Mouse (Mus musculus): ENCODE results near the gene Runx1. TPM values are rescaled to one million over a fixed set of nuclear protein-coding genes. Genes with fewer than 3 reads are reported as not detected.

Gene Runx1
- total RNA-seq, 2 experiments from 2014 or later = 0.95 to 1.4 TPM

DNA sequence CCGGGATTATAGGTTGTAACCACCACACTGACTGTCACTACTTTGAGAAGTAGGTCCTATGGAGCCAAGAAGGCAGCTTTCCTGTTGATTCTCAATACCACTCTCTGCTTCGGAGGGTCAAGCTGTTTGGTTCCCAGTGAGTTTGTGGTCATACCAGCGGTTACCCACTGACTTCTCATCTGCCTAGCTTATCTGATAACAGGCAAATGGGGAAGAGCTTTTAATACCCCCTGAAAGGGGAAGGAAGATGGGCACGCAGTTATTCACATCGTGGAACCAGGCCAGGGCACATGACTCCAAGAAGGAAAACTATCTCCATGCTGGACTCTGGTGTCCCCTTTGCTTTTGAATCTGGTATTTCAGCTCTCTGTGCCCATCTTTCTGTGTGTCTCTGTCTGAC lies 25.1 kb downstream of the Runx1 start:
- TF ChIP-seq CTCF (conservative IDR thresholded peaks at IDR 0.05) = no peak
- Histone ChIP-seq H3K27ac (no peak overlapping the region), H3K4me3 (no peak overlapping the region)
- no peak for DNase-seq (ENCODE audit: low spot score in 2 of 2)

DNA sequence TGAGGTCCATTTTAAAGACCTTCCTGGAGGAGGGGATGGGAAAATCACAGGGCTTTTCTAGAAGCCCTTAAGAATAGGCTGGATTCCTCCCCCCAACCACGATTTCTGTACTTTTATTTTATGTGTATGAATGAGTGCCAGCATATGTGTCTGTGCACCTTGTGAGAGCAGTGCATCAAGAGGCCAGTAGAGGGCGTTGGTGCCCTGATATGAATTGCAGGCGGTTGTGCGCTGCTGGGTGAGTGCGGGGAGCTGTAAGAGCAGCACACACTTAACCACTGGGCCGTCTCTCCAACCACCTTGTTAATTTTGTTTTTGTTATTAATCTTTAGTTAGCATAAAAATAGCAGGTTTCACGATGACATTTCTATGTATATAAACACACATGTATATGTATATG lies 26.0 kb downstream of the Runx1 start:
- TF ChIP-seq CTCF (conservative IDR thresholded peaks at IDR 0.05) = peak; percentile 31
- DNase-seq (ENCODE audit: low spot score in 2 of 2) = no peak
- Histone ChIP-seq H3K27ac (no peak overlapping the region), H3K4me3 (no peak overlapping the region)

DNA sequence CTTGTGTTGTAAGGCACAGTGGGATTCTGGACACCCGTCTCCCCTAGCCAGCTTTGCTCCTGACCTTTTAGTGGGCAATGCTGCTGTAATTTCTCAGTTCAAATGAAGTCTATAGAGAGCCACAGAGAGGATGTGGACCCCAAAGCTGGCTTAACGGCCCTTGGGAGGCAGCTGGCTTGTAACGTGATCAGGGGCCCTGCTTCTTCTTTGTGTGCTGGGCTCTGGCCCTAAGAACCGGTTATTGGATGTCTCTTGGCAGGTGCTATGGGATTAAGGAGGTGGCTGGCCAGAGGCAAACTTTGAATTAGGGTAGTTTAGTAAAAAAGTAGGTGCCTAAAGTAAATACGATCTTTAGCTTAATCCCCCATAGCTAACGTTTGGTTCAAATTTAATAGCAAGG lies 31.8 kb downstream of the Runx1 start:
- TF ChIP-seq CTCF (conservative IDR thresholded peaks at IDR 0.05) = no peak
- no peak for DNase-seq (ENCODE audit: low spot score in 2 of 2)
- Histone ChIP-seq H3K4me3 (no peak overlapping the region), H3K27ac (no peak overlapping the region)

DNA sequence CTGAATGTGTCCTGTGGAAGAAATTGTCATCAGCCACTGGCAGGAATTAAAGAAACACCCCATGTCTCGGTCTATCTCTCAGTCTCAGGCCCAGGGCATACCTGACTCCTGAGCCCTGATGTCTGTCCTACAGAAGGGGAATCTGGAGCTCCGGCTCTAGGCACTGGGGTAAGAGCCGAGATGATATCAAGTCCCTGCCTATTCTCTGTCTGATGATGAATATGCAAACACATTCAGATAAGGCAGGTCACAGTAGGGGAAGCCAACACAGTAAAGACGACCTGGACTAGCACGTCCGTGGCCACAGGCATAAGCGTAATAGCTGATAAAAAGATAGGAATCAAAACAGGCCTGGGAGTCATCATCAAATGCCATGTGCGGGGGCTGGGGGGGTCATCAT lies 32.2 kb downstream of the Runx1 start:
- TF ChIP-seq CTCF (conservative IDR thresholded peaks at IDR 0.05) = no peak
- no peak overlapping the region for H3K27ac ChIP-seq
- no peak for DNase-seq (ENCODE audit: low spot score in 2 of 2)
- H3K4me3 ChIP-seq = no peak overlapping the region

DNA sequence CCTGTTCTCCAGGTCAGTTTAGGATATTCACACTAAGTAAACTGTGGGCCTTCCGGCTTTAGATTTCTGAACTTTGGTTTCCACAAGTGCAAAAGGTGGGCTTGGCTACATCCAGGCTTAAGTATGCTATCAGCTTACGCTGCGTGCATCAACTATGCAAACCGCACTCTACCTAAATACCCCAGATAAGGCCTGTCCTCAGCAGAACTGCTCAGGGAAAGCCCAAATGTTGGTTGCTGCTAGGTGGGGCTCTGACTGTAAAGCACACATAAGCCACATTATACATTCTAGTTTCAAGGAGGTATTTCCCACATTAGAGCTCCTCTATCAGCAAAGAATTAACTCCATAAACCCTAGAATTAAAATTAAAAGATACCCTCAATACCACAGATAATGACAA lies 33.0 kb downstream of the Runx1 start:
- TF ChIP-seq CTCF (conservative IDR thresholded peaks at IDR 0.05) = no peak
- DNase-seq (ENCODE audit: low spot score in 2 of 2) = no peak
- Histone ChIP-seq H3K27ac (no peak overlapping the region), H3K4me3 (no peak overlapping the region)

DNA sequence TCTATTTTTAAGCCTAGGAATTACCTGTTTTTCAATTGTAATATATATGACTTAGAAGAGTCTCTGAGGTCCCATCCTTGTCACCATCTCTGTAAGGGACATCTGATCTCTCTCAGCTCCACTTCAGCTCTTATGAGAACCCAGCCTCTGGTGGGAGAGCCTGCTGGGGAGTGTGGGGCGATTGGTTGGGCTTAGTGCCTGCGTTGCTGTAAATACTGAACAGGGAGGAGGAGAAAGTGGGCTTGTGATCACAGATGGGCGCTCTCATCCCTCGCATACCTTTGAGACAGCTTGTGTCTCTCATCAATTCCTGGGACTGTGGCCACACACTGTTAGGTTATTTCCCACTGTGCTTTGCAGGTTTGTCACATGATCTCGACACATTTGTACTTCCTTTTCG lies 35.3 kb downstream of the Runx1 start:
- no peak overlapping the region for H3K4me3 ChIP-seq
- TF ChIP-seq CTCF (conservative IDR thresholded peaks at IDR 0.05) = no peak
- no peak overlapping the region for H3K27ac ChIP-seq

DNA sequence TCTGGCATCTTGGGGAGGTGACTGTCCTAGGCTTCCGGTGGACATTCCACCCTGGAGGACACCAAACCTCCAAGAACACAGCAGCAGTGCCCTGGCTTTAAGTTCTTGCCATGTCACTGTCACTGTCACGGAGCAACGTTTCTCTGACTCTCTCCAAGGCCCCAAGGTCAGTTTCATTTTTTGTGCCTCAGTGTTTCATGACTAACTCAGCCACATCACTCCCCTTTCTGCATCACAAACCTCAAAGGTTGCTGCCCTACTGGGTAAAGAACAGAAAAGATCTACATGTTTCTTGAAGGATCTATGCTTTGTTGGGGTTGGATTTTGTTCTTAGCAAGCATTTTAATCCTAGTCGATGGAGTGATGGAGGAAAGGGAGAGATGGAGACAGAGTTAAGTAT lies 36.1 kb downstream of the Runx1 start:
- Histone ChIP-seq H3K4me3 (no peak overlapping the region), H3K27ac (no peak overlapping the region)
- no peak for DNase-seq (ENCODE audit: low spot score in 2 of 2)
- TF ChIP-seq CTCF (conservative IDR thresholded peaks at IDR 0.05) = no peak

More for the DNA sequence above, 35.3 kb downstream of the Runx1 start:
- no peak for DNase-seq (ENCODE audit: low spot score in 2 of 2)

DNA sequence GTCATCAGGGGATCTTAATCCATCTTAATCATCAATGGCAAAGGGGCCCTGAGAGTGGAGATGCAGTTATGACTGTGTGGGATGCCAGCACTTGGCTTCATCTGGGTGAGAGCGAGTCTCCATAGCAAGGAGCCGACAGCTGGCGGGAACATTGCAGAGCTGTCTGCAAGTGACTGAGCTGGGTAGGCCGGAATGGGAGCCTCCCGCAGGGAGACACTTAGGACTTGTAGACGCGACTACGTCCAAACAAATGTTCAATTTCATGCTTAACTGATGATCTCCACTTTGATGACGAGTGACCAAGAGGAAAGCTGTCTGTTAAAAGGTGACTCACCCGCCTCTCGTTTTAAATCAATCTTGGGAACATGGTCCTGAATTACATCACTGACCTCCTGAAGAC lies 37.5 kb downstream of the Runx1 start:
- Histone ChIP-seq H3K4me3 (no peak overlapping the region), H3K27ac (no peak overlapping the region)
- DNase-seq (ENCODE audit: low spot score in 2 of 2) = no peak
- TF ChIP-seq CTCF (conservative IDR thresholded peaks at IDR 0.05) = no peak

DNA sequence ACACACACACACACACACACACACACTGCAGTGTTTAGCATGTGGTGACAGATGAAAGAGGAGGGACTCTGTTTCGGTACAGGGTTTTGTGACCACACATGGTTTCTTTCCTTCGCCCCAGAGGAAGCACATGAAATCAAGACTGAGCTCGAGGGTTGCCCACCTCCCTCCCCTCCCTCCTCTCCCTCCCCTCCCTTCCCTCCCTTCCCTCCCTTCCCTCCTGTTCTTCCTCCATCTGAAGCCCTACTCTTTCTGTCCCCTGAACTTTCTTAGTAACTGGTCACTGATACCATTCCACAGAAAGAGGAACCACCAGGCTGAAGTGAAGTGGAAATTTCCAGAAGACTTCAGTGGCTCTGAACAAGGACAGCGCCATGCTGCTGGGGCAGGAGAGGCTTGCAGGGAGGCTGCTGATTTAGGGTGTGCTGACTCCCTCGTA lies 39.0 kb downstream of the Runx1 start:
- no peak overlapping the region for H3K4me3 ChIP-seq
- no peak for DNase-seq (ENCODE audit: low spot score in 2 of 2)
- no peak overlapping the region for H3K27ac ChIP-seq
- no peak for TF ChIP-seq CTCF (conservative IDR thresholded peaks at IDR 0.05)

DNA sequence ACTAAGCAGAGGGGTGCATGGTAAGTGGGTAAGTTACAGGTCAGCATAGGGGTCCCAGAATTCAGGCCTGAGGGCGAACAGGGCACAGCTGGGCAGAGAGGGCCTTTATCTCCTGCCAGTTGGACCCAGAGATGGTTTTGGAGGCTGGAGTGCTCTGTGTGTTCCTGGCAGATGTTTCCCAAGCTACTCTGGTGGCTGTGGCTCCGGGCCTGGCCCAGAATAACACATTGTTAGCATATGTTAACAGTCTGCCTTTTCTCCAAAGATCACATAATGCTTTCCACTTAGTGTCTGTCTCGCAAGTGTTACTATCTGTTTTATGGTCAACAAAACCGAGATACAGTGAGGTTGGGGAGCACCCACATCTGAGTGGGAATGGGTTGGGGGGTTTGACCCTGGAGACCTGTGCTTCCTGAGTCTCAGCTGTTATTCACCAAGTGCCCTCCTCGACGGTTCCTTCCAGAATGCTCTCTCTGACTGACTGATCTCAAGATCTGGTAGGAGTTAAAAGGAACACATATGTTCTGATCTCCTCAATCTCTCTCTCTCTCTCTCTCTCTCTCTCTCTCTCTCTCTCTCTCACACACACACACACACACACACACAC lies 39.6 kb downstream of the Runx1 start:
- no peak for DNase-seq (ENCODE audit: low spot score in 2 of 2)
- TF ChIP-seq CTCF (conservative IDR thresholded peaks at IDR 0.05) = no peak
- Histone ChIP-seq H3K4me3 (no peak overlapping the region), H3K27ac (no peak overlapping the region)

DNA sequence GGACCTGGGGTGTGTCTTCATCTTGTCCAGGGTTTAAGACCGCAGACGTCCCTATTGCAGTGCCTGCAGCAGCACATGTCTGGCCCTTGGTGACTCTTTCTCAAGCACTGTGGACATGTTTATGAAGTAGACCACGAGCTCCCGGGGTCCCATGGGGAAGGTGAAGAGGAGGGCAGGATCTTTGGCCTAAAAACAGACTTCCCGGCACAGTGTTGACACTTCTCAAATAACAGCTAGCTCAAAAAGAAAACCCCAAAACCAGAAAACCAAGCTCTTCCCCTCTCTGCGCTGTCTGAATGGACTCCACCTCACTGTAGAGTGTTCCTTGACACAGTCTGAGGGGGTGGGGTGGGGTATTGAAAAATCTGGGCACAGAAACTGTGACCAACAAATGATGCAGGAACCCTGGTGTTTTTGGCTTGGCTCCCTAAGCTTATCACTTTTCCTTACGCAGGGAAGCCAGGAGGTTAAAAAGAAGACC lies 42.3 kb downstream of the Runx1 start:
- no peak for TF ChIP-seq CTCF (conservative IDR thresholded peaks at IDR 0.05)
- H3K4me3 ChIP-seq = no peak overlapping the region
- no peak for DNase-seq (ENCODE audit: low spot score in 2 of 2)
- no peak overlapping the region for H3K27ac ChIP-seq

DNA sequence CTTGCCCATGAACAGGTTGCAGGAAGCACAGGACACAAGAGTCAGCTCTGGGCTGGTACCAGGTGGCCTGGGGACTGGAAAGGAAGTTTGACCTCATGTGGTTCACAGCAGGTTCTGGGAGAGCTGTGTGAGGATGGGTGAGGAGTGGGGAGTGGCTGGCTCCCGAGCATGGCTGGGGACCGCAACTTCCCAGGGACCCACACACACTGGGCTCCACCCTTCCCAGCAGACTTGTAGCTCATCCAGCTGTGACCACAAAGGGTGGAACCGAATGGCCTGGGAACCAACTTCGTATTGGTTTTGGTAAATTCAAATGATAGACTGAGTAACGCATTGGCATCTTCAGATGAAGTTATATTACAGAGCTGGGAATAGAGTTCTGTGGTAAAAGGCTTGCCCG lies 43.5 kb downstream of the Runx1 start:
- Histone ChIP-seq H3K4me3 (no peak overlapping the region), H3K27ac (no peak overlapping the region)
- TF ChIP-seq CTCF (conservative IDR thresholded peaks at IDR 0.05) = no peak
- DNase-seq (ENCODE audit: low spot score in 2 of 2) = no peak

DNA sequence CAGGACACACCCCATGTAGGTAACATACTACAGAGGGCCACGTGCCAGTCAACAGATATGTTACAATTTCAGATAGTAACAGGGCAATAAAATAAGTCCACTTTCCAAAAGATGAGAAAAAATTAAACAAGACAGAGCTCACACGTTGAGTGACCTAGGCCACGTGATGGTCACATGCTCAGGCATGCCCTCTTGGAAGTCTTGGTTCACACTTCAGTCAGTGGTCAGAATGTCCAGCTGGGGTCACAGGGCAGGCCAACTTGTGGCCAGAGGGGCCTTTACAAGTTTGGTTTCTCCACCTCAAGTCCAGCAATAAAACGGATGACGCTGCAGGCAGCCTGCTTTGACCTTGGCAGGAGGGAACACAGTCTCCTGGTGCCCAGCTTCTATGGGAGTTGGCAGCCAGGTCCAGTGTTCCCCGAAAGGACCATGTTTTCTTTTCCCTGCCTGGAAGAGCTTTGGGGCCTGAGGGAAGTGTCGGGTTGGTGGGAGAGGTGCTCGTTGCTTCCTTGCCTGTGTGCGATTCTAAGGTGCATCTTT lies 46.0 kb downstream of the Runx1 start:
- DNase-seq (ENCODE audit: low spot score in 2 of 2) = no peak
- no peak overlapping the region for H3K4me3 ChIP-seq

DNA sequence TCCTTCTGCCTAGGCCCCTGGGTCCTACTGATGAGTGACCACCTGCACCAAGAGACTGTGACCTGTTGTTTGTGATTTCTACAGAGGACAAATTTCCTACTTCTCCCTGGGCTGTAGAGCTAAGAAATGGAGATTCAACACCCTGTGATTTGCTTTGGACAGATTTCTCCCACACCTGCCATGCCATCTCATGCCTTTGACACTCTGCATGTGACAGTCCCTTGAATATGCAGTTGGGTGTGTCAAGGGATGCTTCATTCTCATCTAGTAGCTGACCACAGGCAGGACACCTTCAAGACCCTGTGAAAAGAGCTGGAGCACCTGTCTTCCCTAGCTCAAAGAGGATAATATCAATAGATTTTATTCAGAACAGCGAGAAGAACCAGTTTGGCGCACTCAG lies 46.8 kb downstream of the Runx1 start:
- no peak for DNase-seq (ENCODE audit: low spot score in 2 of 2)
- no peak overlapping the region for H3K4me3 ChIP-seq
- no peak for TF ChIP-seq CTCF (conservative IDR thresholded peaks at IDR 0.05)
- no peak overlapping the region for H3K27ac ChIP-seq

More for the DNA sequence above, 46.0 kb downstream of the Runx1 start:
- H3K27ac ChIP-seq = no peak overlapping the region
- no peak for TF ChIP-seq CTCF (conservative IDR thresholded peaks at IDR 0.05)
